Mouse (Mus musculus) layer of hippocampus, postnatal 25 days (tissue): ENCODE data around the gene Haspin. TPM values are rescaled to one million over a fixed set of nuclear protein-coding genes. Genes with fewer than 3 reads are reported as not detected.

Experiments used
- DNase-seq, 2 experiments: peaks; one replicate each; pipeline ENCODE4 v3.0.0; 2022; ENCODE audit warnings: mixed read lengths in 2 of 2, low spot score in 1 of 2; ENCODE audit errors: extremely low spot score in 1 of 2
- total RNA-seq, 2 experiments: library from RNA; stranded (reverse); gene quantifications; 2 replicates each; pipeline ENCODE4 v1.2.3; 2021

Gene Haspin
- total RNA-seq = under 1 TPM; 0.30 to 0.33 TPM

- DNase-seq = peak; percentile 84 to 90
Measured at GRCm38 (mm10) chr11:73137591-73138501, at the start of gene Haspin. Gene Haspin (minus strand): TSS chr11:73138294.

DNA sequence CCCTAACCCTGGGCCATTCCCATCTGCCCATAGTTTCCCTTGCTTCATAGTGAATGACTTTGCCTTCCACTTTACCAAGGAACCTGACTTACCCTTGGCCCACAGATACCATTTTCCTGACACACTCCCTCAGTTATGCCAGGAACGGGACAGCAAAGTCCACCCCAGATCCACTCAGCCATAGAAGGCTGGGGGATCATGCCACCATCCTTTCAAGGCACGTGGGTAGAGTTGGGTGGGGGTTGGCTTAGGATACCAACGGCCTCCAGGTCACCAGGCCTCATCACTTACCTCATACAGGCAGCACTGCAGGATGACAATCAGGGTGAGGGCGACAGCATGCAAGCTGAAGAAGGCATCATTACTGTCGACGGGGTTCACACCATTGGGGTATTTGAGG, 49.1 kb upstream of the Haspin start:
- no peak for DNase-seq

GRCm38 (mm10) chr11:73185872-73186615, 48.0 kb upstream of the Haspin start:
- no peak for DNase-seq

- no peak for DNase-seq
Measured at GRCm38 (mm10) chr11:73177895-73178294, 39.8 kb upstream of the Haspin start.

GRCm38 (mm10) chr11:73177509-73177875, 39.4 kb upstream of the Haspin start:
- peak in 1 of 2 experiments; percentile 23 for DNase-seq

DNA sequence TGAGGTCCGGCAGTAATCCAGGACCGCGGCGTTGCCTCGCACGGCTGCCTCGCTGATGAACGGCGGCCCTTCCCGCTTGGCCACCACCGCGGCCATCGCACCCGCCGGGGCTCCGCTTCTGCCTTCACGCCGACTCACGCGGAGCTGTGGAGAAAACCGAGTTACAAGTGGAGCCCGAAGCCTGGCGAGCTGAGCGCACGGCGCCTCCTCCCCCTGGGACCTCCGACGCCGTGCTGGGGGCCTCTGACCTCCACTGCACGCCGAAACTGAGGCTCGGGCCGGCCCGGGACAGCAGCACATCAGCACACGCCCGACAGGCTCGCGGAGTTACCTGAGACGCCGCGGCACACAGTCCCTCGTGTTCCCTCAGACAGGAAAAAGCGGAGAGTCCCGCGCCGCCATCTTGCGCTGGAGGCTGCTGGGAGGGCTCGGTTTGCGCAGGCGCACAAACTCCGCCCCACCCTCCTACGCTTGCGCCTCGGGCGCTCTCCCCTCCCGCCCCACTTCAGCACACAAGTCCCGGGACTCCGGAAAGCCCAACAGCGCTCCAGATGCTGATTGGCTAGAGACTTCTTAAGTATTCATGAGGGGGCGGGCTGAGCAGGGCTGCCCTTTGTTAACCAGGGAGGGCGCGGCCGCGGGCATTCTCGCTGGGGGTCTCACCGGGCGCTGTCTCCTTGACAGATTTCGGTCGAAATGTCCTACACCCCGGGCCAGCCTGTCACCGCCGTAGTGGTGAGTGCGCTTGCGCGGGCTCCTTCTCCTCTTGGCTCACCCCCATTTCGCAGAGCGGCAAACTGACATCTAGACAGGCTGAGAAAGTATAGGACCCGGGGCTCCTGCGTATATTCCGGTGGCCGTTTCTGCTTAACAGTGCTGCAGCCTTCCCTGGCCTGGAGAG, 38.8 kb upstream of the Haspin start, which contains the start of the genes Emc6 and Tax1bp3:
Gene Emc6 (minus strand): TSS at position 430 of the 901 bp plus-strand sequence.
Gene Tax1bp3 (plus strand): TSS at position 476 of the 901 bp plus-strand sequence.
- peak; percentile 88 to 94 for DNase-seq

- no peak for DNase-seq
Measured at GRCm38 (mm10) chr11:73176186-73176585, 38.1 kb upstream of the Haspin start.

DNA sequence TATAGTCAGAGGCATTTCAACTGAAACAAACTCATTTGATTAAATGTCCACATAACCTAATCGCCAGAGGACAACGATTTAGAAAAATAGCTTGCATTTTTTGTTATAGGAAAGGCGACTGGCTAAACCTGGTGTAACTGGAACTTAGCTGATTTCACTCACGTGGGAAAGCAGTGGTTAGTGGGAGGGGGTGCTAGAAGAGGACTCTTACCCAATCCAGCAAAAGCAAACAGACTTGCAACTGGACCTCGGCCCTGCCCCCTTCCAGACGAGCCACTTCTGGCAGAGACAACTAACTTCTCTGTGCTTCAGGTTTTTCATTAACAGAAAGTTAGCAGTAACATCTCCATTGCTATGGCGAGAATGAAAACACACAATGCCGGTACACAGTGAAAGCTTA, 37.5 kb upstream of the Haspin start:
- no peak for DNase-seq

DNA sequence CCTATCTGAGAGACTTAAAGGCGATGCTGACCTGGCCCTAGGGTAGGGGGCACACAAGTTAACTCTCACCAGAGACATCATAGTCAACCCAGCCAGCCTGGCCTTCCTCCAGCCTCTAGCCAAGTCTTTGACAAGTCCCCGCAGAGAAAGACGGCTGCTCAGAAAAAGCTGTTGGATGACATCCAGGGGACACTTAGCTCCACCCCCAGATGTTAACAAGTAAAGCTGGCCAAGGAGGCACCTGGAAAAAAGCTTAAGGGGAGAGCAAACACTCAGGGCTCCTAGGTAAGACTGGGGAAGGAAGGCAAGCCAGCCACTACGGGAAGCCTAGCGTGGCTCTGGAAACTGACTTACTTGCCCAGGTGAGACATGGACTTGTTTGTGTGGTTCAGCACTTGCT, 34.1 kb upstream of the Haspin start:
- DNase-seq = no peak

GRCm38 (mm10) chr11:73169231-73169630, 31.1 kb upstream of the Haspin start:
- DNase-seq = peak in 1 of 2 experiments; percentile 74

DNA sequence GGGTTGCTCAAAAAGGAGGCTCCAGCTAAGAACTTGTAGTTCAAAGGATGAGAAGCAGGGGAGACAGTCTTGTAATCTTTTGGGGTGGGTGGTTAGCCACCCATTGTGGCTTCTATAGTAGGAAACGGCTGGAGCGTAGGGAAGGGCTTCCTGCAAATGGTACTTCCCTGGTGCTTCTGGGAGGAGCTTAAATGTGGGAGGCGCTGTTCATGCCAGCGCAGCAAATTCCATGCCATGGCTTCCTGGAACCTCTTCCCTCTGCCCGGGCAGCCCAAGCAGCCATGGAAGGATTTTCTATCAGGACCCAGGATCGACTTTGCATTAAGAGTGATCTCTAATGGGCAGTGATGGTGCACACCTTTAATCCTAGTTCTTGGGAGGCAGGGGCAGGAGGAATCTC, 30.5 kb upstream of the Haspin start:
- no peak for DNase-seq

- DNase-seq = no peak
Measured at GRCm38 (mm10) chr11:73168071-73168470, 30.0 kb upstream of the Haspin start.

- DNase-seq = no peak
Measured at GRCm38 (mm10) chr11:73162284-73162683, 24.2 kb upstream of the Haspin start.

DNA sequence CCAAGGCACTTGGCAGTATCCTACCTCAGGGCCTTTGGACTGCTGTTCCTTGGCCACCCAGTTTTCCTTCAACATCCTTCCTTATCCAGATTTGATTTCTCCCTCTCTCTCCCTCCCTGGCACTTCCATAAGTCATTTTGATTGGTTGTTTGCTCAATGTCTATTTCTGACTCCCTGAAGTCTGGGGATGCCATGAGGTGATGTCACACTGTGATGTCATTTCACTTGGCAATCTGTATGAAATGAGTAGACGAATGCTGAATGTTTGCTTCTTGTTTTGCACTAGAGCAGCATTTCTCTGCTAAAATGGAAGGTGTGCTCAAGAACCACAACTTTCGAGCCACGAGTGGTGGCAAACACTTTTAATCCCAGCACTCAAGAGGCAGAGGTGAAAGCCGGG, 23.5 kb upstream of the Haspin start:
- no peak for DNase-seq

DNA sequence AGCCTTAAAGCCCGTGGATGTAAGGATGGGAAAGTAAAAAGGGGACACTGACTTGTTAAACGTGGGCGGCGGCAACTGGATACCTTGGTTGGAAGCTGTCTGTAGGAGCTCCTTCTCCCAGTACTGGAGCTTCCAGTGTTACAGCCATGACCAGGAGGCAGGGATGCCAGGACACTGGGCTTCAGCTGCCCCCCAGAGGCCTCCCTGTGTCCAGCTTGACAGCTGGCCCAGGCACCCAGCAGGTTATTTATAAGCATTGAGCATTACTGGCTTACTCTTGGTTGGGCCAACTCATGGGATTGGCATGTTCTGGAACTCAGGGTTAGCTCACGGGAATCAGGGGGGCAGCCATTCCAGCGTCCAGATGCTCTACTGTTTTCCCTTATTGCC, 22.7 kb upstream of the Haspin start:
- DNase-seq = no peak

DNA sequence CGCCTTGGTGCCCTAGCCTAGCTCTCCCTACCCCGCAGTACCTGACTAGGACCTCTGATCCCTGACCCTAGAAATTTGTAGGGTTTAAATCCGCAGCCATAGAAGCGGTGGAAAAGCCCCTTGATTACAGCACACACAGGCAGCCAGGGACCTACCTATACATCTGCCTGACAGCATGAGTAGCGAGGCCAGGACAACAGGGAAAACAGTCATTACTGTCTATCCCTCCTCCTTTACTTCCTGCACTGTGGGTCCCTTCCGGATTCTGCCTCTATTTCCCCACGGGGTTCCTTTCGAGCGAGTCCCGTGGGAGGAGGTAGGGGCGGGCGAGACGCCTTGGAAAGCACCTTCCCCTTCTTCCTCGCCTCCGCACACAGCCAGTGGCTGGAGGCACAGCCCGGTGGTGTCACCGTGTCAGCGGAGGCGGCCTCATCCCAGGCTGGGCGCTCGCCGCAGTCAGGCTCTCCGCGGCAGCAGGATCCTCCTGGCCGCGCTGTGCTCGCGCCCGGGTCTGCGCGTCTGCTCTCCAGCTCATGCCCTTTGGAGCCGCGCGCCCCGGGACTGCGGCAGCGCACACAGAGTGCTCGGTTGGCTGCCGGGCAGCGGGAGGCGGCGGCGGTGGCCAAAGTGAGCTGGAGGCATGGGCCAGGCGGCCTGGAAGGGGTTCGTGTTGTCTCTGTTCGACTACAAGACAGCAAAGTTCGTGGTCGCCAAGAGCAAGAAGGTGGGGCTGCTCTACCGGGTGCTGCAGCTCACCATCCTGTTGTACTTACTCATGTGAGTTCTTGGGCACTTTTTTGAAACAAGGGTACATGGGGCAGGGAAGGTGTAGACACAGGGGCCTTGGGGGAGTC, 22.1 kb upstream of the Haspin start, which contains the start of gene P2rx5:
Gene P2rx5 (plus strand): TSS at position 465 of the 854 bp plus-strand sequence.
- DNase-seq = peak in 1 of 2 experiments; percentile 10

DNA sequence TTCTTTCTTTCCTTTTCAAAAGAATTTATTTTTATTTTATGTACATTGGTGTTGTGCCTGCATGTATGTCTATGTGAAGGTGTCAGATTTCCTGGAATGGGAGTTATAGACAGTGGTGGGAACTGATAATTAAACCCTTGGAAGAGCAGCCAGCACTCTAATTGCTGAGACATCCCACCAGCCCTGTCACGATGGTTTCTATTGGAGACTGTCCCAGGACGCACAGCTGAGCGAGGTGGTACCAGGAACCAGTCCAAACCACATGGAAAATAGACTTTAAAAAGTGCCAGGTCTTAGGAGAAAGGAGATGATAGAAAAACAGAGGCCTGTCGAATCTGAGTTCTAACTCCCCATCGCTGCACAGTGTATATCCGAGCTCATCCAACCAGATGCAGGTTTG, 17.0 kb upstream of the Haspin start:
- no peak for DNase-seq

DNA sequence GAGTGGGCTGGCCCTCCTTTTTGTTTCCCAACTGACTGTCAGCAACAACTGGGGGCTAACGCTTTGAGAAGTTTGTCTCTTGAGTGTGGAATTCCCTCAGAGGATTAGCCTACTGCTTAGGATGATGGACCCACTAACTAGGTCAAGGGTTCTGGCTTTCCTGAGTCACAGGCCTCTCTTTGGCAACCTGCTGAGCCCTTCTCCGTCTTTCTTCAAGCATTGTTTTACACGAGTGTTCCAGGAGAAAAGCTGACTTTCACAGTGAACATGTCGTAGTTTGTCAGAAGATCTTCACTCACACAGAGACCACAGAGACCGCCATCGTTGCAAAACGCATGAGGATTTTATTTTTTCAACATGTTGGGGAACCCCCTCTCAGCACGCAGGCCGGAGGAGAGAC, 10.1 kb upstream of the Haspin start:
- no peak for DNase-seq

GRCm38 (mm10) chr11:73146975-73147365, 8.9 kb upstream of the Haspin start:
- no peak for DNase-seq
